Comparison of ENCODE assay signal across 10 mouse cellular contexts in the genomic region with DNA sequence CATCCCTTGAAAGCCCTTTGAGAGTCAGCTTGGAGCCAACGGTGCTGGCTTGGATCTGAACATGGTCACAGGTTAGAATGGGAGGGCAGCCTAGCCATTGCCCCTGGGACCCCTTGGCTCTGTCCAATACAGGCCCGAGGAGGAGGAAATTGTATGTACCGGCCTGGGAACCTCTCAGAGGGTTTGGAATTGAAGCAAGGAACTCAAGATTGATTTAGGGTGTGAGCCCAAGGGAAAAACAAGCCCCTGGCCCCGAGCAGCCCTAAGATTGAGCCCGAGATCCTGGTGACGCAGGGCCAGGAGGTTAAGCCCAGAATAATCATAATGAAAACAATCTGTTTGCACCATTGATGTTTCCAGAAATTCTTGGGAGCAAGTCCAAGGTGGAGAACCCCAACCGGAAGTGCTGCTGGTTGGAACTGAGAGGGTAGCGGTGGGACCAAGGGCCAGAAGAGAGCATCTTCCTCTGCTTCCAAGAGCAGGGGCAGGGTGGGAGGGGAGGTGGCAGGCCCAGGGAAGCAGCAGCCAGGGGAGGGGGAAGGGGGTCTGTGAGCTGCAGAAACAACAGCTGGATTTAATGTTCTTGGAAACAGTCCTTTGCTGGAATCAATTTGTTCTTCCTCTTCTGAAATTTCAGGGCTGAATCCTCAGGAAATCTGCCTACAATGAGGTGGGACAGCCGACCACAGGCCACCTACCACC. TPM values are rescaled to one million over a fixed set of nuclear protein-coding genes. Genes with fewer than 3 reads are reported as not detected.
DNase-seq lines count a peak whose midpoint lies in the region; ATAC-seq and TF ChIP-seq lines count a peak whose summit lies in the region.
"Had no signal": no experiment of that assay in that cellular context is flagged by ENCODE, and none has a peak within 500 bp of the region (broad histone marks: within the 10 kb centered on the region; RNA-seq: fewer than 3 reads in every experiment).

No protein-coding gene starts in this region.

- H3K4me3 ChIP-seq in embryonic fibroblast, embryonic 13.5 days (ENCODE audit: insufficient read depth, low read length), result no peak overlapping the region
- no peak overlapping the region for H3K4me3 ChIP-seq in lung, embryonic 14.5 days (ENCODE audit: low read depth, low read length)
- H3K4me3 ChIP-seq in forebrain, postnatal 0 days (ENCODE audit: low read depth, low read length), result no peak overlapping the region
- H3K4me3 ChIP-seq: erythroblast, embryonic 14.5 days had no signal

- DNase-seq in adrenal gland, adult 2 months, result peak; percentile 23
- DNase-seq in adrenal gland, postnatal 4 days (ENCODE audit: low spot score in 2 of 2), result no peak
- peak; percentile 62 for DNase-seq in kidney, adult 11 months
- DNase-seq in lung, embryonic 14.5 days, result peak; percentile 64
- DNase-seq in natural killer cell, adult 2 months (ENCODE audit: low spot score in 2 of 2), result no peak
- no peak for DNase-seq in forebrain, postnatal 0 days
- DNase-seq in cerebellum, adult 11-12 months, result no peak
- DNase-seq: layer of hippocampus, postnatal 36 days had no signal

- no peak overlapping the region for H3K9ac ChIP-seq in lung, embryonic 14.5 days
- no peak overlapping the region for H3K9ac ChIP-seq in forebrain, postnatal 0 days

- peak overlapping the region; percentile 41 for H3K27ac ChIP-seq in embryonic fibroblast, embryonic 13.5 days (ENCODE audit: insufficient read depth, low read length)
- peak overlapping the region; percentile 12; the same call in 1 of the 2 replicates for H3K27ac ChIP-seq in lung, embryonic 14.5 days (ENCODE audit: low read depth)
- no peak overlapping the region for H3K27ac ChIP-seq in forebrain, postnatal 0 days (ENCODE audit: low read depth, low read length)

- H3K4me2 ChIP-seq in lung, embryonic 14.5 days, result no peak overlapping the region
- no peak overlapping the region for H3K4me2 ChIP-seq in forebrain, postnatal 0 days (ENCODE audit: low read depth)

- peaks cover 10% of the 10 kb centered on the region for H3K4me1 ChIP-seq in embryonic fibroblast, embryonic 13.5 days (ENCODE audit: control insufficient read depth, insufficient read depth, low read length)
- H3K4me1 ChIP-seq in lung, embryonic 14.5 days (ENCODE audit: insufficient read depth), result peaks cover 2% of the 10 kb centered on the region; the same call in 1 of the 2 replicates
- no peaks in the 10 kb centered on the region for H3K4me1 ChIP-seq in forebrain, postnatal 0 days (ENCODE audit: insufficient read depth)

- no peaks in the 10 kb centered on the region for H3K27me3 ChIP-seq in lung, embryonic 14.5 days (ENCODE audit: insufficient read depth, low read length)
- no peaks in the 10 kb centered on the region for H3K27me3 ChIP-seq in forebrain, postnatal 0 days (ENCODE audit: insufficient read depth, low read length)

- peak; percentile 54; the same call in 1 of the 2 replicates for ATAC-seq in lung, embryonic 14.5 days (ENCODE audit: insufficient read depth)
- no peak for ATAC-seq in forebrain, postnatal 0 days

- no peaks in the 10 kb centered on the region for H3K9me3 ChIP-seq in lung, embryonic 14.5 days (ENCODE audit: low read depth, low read length)
- H3K9me3 ChIP-seq in forebrain, postnatal 0 days (ENCODE audit: low read length), result no peaks in the 10 kb centered on the region

- 46% methylated on average over 9 of the region's 9 CpGs for WGBS in lung, embryonic 14.5 days
- 78% methylated on average over 9 of the region's 9 CpGs for WGBS in forebrain, postnatal 0 days

- TF ChIP-seq CTCF in embryonic fibroblast, embryonic 13.5 days (IDR thresholded peaks at IDR 0.05; ENCODE audit: borderline replicate concordance, insufficient read depth, low read length), result no peak
- TF ChIP-seq CTCF in lung, embryonic 14.5 days (IDR thresholded peaks at IDR 0.05; ENCODE audit: low read depth), result no peak
- TF ChIP-seq CTCF in forebrain, postnatal 0 days (IDR thresholded peaks at IDR 0.05; ENCODE audit: low read depth), result no peak

- no peak for TF ChIP-seq POLR2A in embryonic fibroblast, embryonic 13.5 days (IDR thresholded peaks at IDR 0.05; ENCODE audit: low read depth, low read length)

- H3K36me3 ChIP-seq in lung, embryonic 14.5 days (ENCODE audit: insufficient read depth), result no peaks in the 10 kb centered on the region
- H3K36me3 ChIP-seq in forebrain, postnatal 0 days (ENCODE audit: insufficient read depth), result no peaks in the 10 kb centered on the region

RNA-seq across cellular contexts. Expression of a gene that starts 10.6 kb away (rescaled TPM):
- total RNA-seq in adrenal gland, adult 2 months (2021), result 1 to 10 TPM; 2.2 to 3.9 TPM
- polyA plus RNA-seq in adrenal gland, adult 2 months (2012; rRNA removed), result 6.9 and 7.1 TPM in 2 replicates
- 10 to 100 TPM; 12.0 to 12.3 TPM for total RNA-seq in adrenal gland, postnatal 4 days (2021)
- 9.1 and 14.3 TPM in 2 replicates for polyA plus RNA-seq in embryonic fibroblast, embryonic 13.5 days (2011; ENCODE audit: insufficient read length, low read depth, missing spikeins)
- polyA plus RNA-seq in lung, embryonic 14.5 days (2014; fragmentation: Nextera tagmentation; extraction: Ambion mirVana), result 15.1 and 15.4 TPM in 2 replicates
- 3.2 and 6.6 TPM in 2 replicates for total RNA-seq in forebrain, postnatal 0 days (2014; rRNA removed)
- 4.2 and 4.6 TPM in 2 replicates for polyA plus RNA-seq in forebrain, postnatal 0 days (2015; fragmentation: Nextera tagmentation; extraction: Ambion mirVana)

Comparison
In these comparisons a context has a peak if more than half of its experiments do, and no peak if none do; other contexts are left out.
1. DNase-seq: peak in adrenal gland, adult 2 months (single experiment), kidney, adult 11 months (single experiment) and lung, embryonic 14.5 days (single experiment); none in adrenal gland, postnatal 4 days (0 of 2), natural killer cell, adult 2 months (0 of 2), forebrain, postnatal 0 days (single experiment) and cerebellum, adult 11-12 months (single experiment).